Mouse (Mus musculus) granulocyte monocyte progenitor cell, adult 5-6 weeks (primary cell): ENCODE results near the gene Immp2l. TPM values are rescaled to one million over a fixed set of nuclear protein-coding genes. Genes with fewer than 3 reads are reported as not detected.
A peak's percentile ranks its signal among the peaks of the same experiment; 100 is the strongest.

Experiments used
- ATAC-seq: replicated peaks from 2 replicates; pipeline ENCODE4 v1.8.0; 2016; ENCODE audit warnings: mild to moderate bottlenecking, moderate TSS enrichment, inconsistent platforms; ENCODE audit not compliant: poor library complexity, severe bottlenecking
- total RNA-seq, 2 experiments: library from RNA; stranded (forward) in 1 of 2; stranded (reverse) in 1 of 2; fragments of 200-712, 200-1000 nt in 1 of 2; fragments of >200 nt in 1 of 2; fragmentation: Nextera tagmentation in 1 of 2; gene quantifications; 2 replicates each; pipeline ENCODE4 v1.2.3; 2014 to 2017

Gene Immp2l
- total RNA-seq, 2 experiments from 2014 or later = 3.5 to 8.3 TPM

DNA sequence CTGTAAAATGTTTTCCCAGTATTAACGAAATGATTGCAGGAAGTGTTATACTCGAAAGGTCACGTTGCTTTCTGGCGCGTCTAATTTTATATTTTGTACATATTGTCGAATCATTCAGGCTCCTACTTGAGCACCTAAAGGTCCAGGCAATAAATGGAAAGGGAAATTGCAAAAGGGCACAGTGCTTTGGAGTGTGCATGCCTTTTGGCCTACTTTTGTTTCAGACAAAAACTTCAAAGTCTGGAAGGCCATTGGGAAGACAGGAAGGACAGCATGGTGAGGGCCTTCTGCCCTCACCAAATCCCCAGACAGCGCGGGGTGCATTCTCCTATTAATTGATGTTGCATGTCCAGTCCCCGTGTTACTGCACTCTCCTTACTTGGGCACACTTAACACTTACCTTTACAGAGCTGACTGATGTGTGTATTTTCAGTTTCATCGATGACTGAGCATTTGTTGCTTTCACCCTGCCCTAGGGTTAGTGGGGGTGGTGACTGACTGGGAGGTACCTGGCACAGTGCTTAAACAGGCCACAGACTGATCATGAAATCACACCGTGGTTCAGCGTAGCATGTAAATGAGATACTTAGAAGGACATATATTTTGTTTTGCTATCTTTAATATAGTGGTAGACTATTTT, 20.7 kb downstream of the Immp2l start:
- no peak for ATAC-seq

GRCm38 (mm10) chr12:41047085-41047766, 23.3 kb downstream of the Immp2l start:
- ATAC-seq = no peak

GRCm38 (mm10) chr12:41050945-41051344, 27.1 kb downstream of the Immp2l start:
- ATAC-seq = no peak

DNA sequence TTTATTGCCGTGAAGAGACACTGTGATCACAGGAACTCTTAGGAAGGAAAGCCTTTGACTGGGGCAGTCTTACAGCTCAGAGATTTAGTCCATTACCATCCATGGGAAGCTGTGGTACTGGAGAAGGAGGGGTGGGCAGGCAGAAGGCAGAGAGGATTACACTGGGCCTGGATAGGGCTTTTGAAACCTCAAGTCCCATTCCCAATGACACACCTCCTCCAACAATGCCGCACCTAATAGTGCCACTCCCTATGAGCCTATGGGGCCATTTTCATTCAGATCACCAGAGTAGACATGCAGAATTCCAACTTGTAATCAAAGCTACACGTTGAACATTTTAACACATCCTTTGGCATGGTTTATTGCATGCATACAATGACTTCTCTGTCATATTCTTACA, 29.0 kb downstream of the Immp2l start:
- no peak for ATAC-seq

DNA sequence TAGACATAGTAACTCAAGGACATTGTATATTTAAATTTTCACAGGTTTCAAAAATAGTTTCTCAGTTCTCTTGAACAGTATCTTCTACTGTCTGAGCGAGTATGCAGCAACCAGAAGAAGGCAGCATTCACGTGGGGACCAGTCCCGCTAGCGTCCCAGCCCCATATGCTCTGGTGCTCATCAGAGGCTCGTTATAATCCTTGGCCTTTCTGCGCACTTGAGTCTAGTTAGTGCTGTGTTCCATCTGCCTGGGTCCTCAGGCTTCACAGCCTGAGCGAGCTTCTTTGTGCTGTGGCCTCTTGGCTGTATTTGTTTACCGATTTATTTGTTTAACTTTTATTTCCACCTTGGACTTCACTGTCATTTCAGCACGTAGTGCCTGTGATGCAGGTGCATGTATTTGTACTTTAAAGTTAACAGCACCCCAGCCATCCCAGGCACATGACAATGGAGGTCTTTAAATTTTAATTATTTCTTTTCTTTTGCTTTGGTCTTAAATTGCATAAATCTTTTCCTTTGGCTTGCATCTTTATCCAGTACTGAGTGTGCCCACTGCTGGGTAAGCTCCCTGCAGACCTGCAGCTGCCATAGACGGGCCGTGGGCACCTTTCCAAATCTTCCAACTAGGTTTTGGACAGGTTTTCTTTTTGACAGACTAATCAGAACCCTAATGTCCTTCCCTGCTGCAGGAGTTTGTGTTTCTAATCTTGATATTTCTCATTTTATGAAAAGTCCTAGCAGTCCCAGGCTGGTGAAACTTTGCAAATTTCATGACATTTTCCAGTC, 30.3 kb downstream of the Immp2l start:
- ATAC-seq = no peak

GRCm38 (mm10) chr12:41055941-41056340, 32.1 kb downstream of the Immp2l start:
- ATAC-seq = no peak

GRCm38 (mm10) chr12:41063281-41063680, 39.4 kb downstream of the Immp2l start:
- ATAC-seq = no peak

DNA sequence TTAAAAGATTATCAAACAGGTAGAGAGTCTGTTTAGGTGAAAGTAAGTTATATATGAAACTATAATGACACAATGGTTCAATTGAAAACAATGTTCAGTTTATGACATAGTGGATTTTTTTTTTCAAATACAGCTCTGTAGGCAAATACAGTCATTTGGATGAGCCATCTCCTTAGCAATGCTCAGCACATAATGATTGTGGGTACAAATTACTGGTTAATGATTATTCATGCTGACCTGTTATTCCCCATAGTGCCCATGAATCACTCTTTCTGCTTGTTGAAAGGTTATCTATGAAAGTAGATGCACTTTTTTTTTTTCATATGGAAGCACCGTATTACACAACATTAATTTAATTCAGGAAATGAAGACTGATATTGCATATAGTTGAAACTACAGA, 58.0 kb downstream of the Immp2l start:
- no peak for ATAC-seq

DNA sequence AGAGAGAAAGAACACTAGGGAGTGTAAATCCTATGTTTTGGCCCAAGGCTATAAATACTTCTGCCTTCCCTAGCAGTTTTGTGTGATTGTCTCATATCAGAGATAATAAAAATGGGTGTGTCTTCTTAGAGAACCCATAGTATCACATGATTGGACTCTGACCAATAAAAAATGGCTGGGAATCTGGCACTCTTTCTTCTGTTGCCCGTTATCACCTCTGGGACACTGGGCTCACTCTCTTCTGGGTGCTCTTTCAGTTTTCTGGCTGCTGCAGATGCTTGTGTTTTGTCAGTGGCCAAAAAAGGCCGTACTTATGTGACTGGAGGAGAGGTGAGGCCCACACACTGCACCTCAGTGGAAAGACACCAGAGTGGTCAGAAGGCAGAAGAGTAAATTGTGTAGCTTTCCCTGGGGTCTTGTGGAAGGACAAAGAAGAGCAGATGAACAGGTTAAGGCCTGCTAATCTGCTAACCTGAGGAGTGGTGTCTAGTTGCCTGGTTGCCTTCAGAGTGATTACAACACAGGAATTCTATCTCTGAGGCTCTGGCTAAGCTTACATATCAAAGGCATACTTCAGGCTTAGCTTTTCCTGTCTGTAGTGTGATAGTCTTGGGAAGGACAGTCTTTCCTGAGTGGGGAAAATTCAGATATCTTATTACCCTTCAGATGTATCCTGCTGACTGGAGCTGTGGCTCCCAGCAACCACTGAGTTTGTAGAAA, 60.6 kb downstream of the Immp2l start:
- ATAC-seq = no peak

- no peak for ATAC-seq
These were observed 66.1 kb downstream of the Immp2l start for GRCm38 (mm10) chr12:41089931-41090366.

GRCm38 (mm10) chr12:41090771-41091170, 66.9 kb downstream of the Immp2l start:
- no peak for ATAC-seq

- ATAC-seq = no peak
These were observed 67.4 kb downstream of the Immp2l start for GRCm38 (mm10) chr12:41091316-41091715.

- peak; percentile 80 for ATAC-seq
These were observed 72.2 kb downstream of the Immp2l start for GRCm38 (mm10) chr12:41096045-41096444.

DNA sequence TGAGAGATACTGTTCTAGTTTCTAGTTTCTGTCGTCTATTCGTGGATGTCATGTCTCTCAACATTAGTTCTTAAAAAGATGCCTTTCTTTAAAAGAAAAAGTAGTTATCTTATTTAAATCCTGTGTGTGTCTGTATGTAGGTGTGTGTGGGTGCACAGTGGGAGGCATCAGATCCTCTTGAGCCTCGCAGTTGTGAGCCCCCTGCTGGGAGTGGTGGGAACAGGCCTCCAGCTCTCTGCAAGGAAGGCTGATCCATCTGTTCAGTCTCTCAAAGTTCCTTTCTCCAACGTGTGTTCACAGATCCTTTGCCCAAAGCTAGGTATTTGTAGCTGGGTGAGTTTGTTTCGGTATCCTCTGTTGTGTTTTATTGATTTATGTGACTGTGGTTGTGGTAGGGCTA, 73.5 kb downstream of the Immp2l start:
- peak; percentile 87 for ATAC-seq

GRCm38 (mm10) chr12:41109011-41109410, 85.1 kb downstream of the Immp2l start:
- ATAC-seq = no peak

- ATAC-seq = no peak
These were observed 87.6 kb downstream of the Immp2l start for GRCm38 (mm10) chr12:41111456-41111855.

DNA sequence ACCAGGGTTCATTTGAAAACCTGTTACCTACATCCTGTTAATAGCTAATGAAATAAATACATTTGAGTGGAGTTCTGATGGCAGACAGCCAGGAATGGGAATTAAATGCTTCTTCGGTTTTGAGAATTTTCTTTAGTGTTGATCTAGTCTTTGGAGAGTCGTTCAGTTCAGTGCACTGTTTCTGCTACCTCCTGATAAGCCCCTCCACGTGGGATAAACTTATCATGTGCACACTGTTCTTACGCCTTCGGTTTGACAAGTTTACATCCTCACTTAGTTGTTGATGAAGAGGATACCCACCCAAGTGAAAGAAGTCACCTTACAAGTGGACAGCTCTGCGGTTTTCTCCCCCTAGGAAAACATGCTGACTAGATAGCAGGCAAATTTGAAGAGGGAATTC, 88.2 kb downstream of the Immp2l start:
- ATAC-seq = no peak

DNA sequence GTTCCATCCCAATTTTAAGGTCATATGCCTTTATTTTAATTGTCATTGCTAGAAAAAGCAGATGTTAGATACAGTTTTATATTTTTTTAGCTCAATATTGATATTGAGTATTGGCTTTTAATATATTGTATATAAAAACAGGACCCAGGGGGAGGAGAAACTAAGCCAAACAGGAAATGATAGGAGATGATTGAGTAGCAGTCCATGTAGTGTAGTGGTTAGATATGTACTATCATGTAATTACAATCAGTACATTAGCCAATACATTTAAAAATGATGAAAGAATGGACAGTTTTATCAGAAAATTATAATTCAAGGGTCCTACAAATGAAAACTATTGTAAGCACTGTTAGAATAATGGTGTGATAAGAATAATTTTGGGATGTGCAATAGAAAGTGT, 94.5 kb downstream of the Immp2l start:
- no peak for ATAC-seq

DNA sequence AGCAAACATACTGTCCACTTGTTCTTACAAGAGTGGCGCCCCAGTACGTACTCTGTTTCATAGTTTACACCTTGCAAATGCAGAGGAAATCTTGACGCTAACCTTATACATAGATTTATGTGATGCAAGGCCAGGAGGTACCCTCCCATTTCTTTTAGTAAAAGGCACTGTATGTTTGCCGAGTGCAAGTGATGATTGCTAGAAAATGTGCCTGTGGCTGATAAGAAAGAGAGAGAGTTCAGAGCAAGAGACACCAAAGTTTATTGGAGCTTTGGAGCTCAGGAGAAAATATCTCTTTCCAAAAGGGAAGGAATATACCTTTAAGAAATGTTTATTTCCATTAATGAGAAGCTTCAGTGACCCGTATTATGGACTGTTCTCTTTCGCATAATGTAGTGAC, 95.8 kb downstream of the Immp2l start:
- ATAC-seq = no peak

DNA sequence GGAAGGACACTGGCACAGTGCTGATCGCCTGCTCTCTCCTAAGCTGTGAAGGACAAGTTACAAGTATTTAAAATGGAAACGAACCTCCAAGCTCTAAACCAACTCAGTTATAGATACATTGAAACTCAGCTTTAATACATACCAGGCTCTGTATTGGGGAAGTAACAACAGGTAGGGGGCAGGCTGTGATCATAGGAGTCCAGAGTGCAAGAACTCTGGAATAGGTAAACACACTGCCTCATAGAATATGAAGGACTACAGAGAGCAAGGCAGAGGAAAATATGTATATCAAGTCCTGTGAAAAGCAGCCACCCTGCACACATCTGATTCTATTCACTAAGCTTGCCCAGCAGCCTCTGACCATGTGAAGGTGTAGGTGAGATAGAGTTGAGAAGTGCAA, 99.3 kb downstream of the Immp2l start:
- no peak for ATAC-seq

DNA sequence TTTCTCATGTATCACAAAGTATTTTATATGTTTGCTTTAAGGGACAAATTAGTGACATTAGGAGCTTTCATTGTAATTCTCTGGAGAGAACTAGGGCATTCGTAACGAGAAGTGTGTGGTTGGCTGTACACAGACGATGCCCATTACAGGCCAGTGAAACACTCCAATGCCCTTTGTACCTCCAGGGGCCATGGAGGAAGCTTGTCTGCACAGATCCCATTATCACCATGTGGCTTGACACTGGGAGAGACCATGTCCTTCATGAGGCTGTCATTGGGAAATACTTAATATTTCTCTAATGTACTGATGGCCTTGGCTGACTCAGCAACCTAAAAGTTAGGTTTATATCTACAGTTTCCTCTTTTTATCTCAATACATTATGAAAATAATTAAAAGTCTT, 111.0 kb downstream of the Immp2l start:
- no peak for ATAC-seq
